18 mouse cellular contexts compared by ENCODE assay signal in genomic region chr2:48411392-48411791, GRCm38 (mm10).
DNase-seq lines count a peak whose midpoint lies in the region; ATAC-seq and TF ChIP-seq lines count a peak whose summit lies in the region.
"Had no signal": no experiment of that assay in that cellular context is flagged by ENCODE, and none has a peak within 500 bp of the region (broad histone marks: within the 10 kb centered on the region; RNA-seq: fewer than 3 reads in every experiment).

No protein-coding gene starts in this region.

- H3K27ac ChIP-seq in midbrain, embryonic 11.5 days (ENCODE audit: low read depth, low read length): no peak overlapping the region
- no peak overlapping the region for H3K27ac ChIP-seq in midbrain, embryonic 10.5 days (replicated peaks)
- no peak overlapping the region for H3K27ac ChIP-seq in intestine, postnatal 0 days (ENCODE audit: low read depth, low read length)
- H3K27ac ChIP-seq: heart, adult 2 months; layer of hippocampus, adult 2 months; midbrain, embryonic 13.5 days had no signal

- H3K4me2 ChIP-seq in midbrain, embryonic 11.5 days: no peak overlapping the region
- no peak overlapping the region for H3K4me2 ChIP-seq in intestine, postnatal 0 days (replicated peaks; ENCODE audit: low read depth)
- H3K4me2 ChIP-seq: midbrain, embryonic 13.5 days had no signal

- no peak overlapping the region for H3K9ac ChIP-seq in midbrain, embryonic 11.5 days (ENCODE audit: low read length)
- no peak overlapping the region for H3K9ac ChIP-seq in intestine, postnatal 0 days (ENCODE audit: low read depth, low read length)
- H3K9ac ChIP-seq: midbrain, embryonic 13.5 days had no signal

- 100% methylated on average over 1 of the region's 1 CpGs for WGBS in midbrain, embryonic 11.5 days
- 96% methylated on average over 1 of the region's 1 CpGs for WGBS in midbrain, embryonic 10.5 days
- 100% methylated on average over 1 of the region's 1 CpGs for WGBS in intestine, postnatal 0 days

- H3K4me3 ChIP-seq in midbrain, embryonic 11.5 days (ENCODE audit: low read depth, low read length): no peak overlapping the region
- H3K4me3 ChIP-seq in midbrain, embryonic 10.5 days: no peak overlapping the region
- no peak overlapping the region for H3K4me3 ChIP-seq in intestine, postnatal 0 days (ENCODE audit: low read depth, low read length)
- H3K4me3 ChIP-seq: heart, adult 2 months; layer of hippocampus, adult 2 months; midbrain, embryonic 13.5 days had no signal

- no peaks in the 10 kb centered on the region for H3K9me3 ChIP-seq in midbrain, embryonic 11.5 days (ENCODE audit: control insufficient read depth, low read length)
- H3K9me3 ChIP-seq in midbrain, embryonic 10.5 days (replicated peaks): no peaks in the 10 kb centered on the region
- no peaks in the 10 kb centered on the region for H3K9me3 ChIP-seq in intestine, postnatal 0 days (ENCODE audit: control insufficient read depth)
- H3K9me3 ChIP-seq: midbrain, embryonic 13.5 days had no signal

- ATAC-seq in midbrain, embryonic 11.5 days (ENCODE audit: low FRiP score): peak; percentile 37; the same call in 1 of the 2 replicates
- no peak for ATAC-seq in intestine, postnatal 0 days
- ATAC-seq: activated CD4-positive, CD25-positive, alpha-beta regulatory T cell, adult 4 months; midbrain, embryonic 13.5 days had no signal

- peak; percentile 16 for DNase-seq in embryo, embryonic 10 days (ENCODE audit: low spot score)
- no peak for DNase-seq in embryo, embryonic 11 days
- DNase-seq in midbrain, embryonic 11.5 days (ENCODE audit: low spot score, missing footprints): no peak
- DNase-seq in midbrain, embryonic 10.5 days (ENCODE audit: low spot score): no peak
- peak; percentile 28 to 30 for DNase-seq in kidney, adult 8-10 months
- DNase-seq in right cerebral cortex, postnatal 14 days: no peak
- no peak for DNase-seq in spleen, postnatal 14 days (ENCODE audit: low spot score in 2 of 2)
- DNase-seq: adrenal gland, postnatal 36 days; cerebellum, adult 9-11 months; gastrocnemius, postnatal 14 days; heart, adult 2 months; left cerebral cortex, postnatal 4 days; lung, adult 2 months; lung, postnatal 36 days had no signal

- no peaks in the 10 kb centered on the region for H3K27me3 ChIP-seq in midbrain, embryonic 11.5 days (ENCODE audit: control insufficient read depth, insufficient read depth, low read length)
- H3K27me3 ChIP-seq in midbrain, embryonic 10.5 days (ENCODE audit: low read depth, poor library complexity, severe bottlenecking): no peaks in the 10 kb centered on the region
- H3K27me3 ChIP-seq in intestine, postnatal 0 days (replicated peaks; ENCODE audit: control insufficient read depth, insufficient read depth, low read length): no peaks in the 10 kb centered on the region
- H3K27me3 ChIP-seq: midbrain, embryonic 13.5 days had no signal

- no peaks in the 10 kb centered on the region for H3K4me1 ChIP-seq in midbrain, embryonic 11.5 days (ENCODE audit: control insufficient read depth, insufficient read depth, low read length)
- H3K4me1 ChIP-seq in midbrain, embryonic 10.5 days: peaks cover 12% of the 10 kb centered on the region
- 0 out of 2 replicates have a peak, but pooled peaks cover 6% of the 10 kb centered on the region for H3K4me1 ChIP-seq in intestine, postnatal 0 days (replicated peaks; ENCODE audit: control insufficient read depth, insufficient read depth, low read length)
- H3K4me1 ChIP-seq: midbrain, embryonic 13.5 days had no signal

- H3K36me3 ChIP-seq in midbrain, embryonic 11.5 days (ENCODE audit: control insufficient read depth, insufficient read depth, low read length): no peaks in the 10 kb centered on the region
- H3K36me3 ChIP-seq in midbrain, embryonic 10.5 days: no peaks in the 10 kb centered on the region
- H3K36me3 ChIP-seq in intestine, postnatal 0 days (ENCODE audit: control insufficient read depth, insufficient read depth): no peaks in the 10 kb centered on the region
- H3K36me3 ChIP-seq: midbrain, embryonic 13.5 days had no signal

- no peak for TF ChIP-seq CTCF in intestine, postnatal 0 days (IDR thresholded peaks at IDR 0.05; ENCODE audit: low read depth)

Comparison
In these comparisons a context has a peak if more than half of its experiments do, and no peak if none do; other contexts are left out.
1. DNase-seq: peak in embryo, embryonic 10 days (single experiment) and kidney, adult 8-10 months (2 of 2); none in embryo, embryonic 11 days (single experiment), midbrain, embryonic 11.5 days (single experiment), midbrain, embryonic 10.5 days (single experiment), right cerebral cortex, postnatal 14 days (single experiment) and spleen, postnatal 14 days (0 of 2).